Mouse (Mus musculus) spleen, embryonic (tissue): ENCODE results near the gene Dguok.

Source experiments
- CTCF ChIA-PET: fragments of 350-600 bp; sonication (Branson Sonifier 250); formaldehyde crosslinking; loops from one replicate; lab custom pipeline; 2022; lab: Charles Lee

The Dguok gene

DNA sequence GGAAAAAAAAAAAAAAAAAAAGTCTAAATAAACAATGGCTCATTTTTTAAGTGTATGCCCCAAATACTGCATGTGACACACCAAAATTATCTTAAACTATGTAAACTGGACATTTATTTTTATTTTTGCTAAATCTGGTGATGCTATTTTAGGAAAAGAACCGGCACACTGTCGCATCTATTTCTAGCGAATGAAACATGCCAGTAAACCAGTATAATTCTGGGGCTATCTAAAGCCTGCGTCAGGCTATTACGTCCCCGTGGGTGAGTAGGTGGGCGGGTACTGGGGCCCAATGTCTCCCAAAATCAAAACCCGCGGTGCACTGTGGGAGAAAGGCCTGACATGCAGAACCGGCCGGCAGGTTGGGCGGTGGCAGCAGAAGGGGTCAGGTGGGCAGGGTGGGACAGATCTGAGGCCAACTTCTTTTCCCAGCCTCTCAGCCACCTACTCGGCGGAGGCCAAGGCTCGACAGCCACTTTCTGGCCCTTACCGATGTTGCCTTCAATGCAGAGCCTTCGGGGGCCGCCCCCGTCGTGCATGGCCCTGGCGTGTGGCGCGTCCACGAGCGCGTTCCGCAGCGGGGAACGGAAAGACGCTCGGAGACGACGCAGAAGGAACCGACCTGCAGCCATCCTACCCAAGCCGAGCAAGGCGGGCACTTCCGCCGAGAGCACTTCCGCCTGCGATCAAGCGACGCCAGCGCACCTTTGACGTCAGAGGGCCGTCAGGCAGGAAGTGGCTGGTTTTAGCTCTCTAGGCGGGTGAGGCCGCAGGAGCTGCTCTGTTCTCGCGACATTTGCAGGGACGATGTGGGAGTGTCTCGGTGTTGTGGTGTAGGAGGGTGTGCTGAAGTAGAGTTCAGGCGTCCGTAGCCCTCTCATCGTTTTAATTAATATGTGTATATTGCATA, at the start of gene Dguok:
TSS of gene Dguok (minus strand) at position 712 of the 910 bp plus-strand sequence.
- CTCF ChIA-PET, result interaction anchor here (0.6 kb wide), 2 partner anchors 116 to 453 kb away, joined by 3 to 4 read pairs; no protein-coding TSS in a partner anchor

DNA sequence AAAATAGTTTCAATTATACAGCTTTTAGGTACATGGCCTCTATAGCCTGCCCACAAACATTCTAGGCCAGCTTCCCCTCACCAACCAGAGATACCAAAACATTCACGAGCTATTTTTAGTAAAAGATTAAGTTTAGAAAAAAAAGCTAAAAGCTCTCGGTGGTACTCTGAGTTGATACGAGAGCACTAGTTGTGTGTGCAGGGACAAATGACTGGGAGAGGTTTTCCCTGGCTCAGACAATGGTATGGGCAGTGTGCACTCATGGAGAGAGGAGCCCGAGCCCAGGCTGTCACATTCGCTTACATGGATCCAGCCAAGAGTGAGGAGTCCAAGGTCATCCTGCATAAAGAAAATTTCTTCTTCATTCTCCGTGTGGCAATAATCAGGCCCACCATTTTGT, 49.2 kb upstream of the Dguok start:
- CTCF ChIA-PET, result no interaction called here

DNA sequence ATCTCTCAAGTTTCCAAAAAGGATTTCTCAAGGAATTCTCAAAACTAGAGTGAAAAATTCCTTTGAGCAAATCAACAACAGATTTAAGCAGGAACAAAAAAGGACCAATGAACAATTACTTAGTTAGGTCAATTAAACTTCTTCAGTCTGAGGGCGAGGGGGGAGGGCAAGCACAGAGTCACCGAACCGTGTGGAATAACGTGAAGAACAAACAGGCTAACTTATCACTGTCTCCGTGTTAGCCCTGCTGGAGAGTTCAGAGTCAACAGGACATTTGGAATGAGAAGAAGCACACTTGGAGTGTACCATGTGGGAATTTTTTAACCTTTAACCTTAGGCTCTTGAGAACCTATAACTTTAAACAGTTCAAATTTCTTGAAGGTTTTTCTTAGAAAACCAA, 41.6 kb upstream of the Dguok start:
- CTCF ChIA-PET, result no interaction called here

DNA sequence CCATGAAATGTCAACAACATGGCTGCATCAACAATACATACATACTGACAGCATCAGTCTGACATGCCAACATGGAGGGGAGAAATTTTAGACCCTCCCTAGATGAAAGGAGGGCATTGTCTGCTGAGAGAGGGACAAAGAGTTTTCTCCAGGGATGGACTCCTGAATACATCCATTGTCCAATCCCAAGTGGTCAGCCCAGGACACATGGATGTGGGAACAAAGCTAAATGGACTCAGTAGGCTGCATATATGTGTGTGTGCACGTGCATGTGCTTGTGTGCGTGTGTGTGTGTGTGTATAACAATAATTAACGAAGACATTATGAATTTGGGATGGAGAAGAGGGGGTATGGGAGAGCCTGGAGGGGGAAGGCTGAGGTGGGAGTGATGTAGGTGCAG, 39.0 kb upstream of the Dguok start:
- CTCF ChIA-PET, result no interaction called here

DNA sequence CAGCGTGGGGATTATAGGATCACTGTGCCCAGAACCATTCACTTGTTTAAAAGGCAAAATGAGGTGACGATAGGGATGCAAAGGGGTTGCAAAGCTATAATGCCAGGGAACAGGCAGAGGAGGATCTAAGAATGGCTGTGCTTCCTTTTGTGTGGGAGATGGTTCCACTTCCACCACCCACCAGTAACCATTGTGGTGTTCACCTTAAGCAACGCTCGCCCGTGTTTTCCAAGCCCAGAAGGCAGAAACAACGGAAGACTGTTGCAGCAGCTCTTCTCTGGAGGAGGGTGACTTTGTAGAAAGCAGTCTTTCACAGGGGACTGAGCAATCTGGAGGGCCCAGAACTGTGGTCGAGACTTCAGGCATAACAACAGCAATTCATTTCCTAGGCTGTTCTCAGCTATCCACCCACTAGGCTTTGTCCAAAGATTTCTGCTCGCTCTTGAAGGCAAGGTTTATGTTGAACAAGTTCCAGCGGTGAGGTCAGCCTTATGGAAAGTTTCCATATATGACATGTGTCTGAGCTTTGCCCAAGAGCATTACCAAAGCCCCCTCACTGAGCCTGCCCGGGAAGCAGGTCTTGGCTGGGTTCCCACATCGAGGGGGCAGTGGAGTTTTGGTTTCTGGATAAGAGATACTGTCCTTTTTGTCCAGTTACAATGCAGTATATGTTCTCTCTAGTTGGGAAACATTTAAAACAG, 35.1 kb upstream of the Dguok start:
- CTCF ChIA-PET, result no interaction called here

DNA sequence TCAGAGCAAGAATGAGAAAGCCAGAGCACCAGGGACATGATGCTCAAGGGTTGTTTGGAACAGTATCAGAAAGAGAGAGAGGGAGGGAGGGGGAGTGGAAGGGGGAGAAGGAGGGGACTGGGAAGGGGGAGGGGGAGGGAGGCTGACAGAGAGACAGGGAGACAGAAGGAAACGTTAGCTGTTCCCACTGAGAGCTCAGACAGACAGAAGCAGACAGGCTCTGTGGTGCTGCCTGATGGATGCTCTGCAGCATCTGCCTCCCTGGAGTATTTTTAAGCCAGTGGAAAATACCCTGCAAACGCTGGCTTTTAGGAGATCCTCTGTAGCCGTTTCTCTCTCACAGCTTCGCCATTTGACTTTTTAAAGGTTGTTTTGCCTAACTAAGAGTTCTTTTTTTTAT, 33.2 kb upstream of the Dguok start:
- CTCF ChIA-PET, result no interaction called here

DNA sequence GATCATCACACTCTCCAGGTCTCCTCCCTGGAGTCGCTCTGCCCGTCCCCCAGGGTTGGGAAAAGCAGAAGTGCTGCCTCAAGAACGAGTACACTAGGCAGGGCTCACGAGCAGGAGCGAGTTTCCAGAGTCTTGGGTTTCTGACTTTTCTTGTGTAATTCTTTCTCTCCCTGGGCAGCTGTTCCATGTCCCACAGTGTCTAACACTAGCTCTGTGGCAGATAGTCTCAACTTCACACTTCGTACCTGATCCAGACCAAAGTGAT, 30.0 kb upstream of the Dguok start:
- CTCF ChIA-PET, result interaction anchor here (0.8 kb wide), 1 partner anchor 151 kb away, joined by 9 read pairs; no protein-coding TSS in a partner anchor

DNA sequence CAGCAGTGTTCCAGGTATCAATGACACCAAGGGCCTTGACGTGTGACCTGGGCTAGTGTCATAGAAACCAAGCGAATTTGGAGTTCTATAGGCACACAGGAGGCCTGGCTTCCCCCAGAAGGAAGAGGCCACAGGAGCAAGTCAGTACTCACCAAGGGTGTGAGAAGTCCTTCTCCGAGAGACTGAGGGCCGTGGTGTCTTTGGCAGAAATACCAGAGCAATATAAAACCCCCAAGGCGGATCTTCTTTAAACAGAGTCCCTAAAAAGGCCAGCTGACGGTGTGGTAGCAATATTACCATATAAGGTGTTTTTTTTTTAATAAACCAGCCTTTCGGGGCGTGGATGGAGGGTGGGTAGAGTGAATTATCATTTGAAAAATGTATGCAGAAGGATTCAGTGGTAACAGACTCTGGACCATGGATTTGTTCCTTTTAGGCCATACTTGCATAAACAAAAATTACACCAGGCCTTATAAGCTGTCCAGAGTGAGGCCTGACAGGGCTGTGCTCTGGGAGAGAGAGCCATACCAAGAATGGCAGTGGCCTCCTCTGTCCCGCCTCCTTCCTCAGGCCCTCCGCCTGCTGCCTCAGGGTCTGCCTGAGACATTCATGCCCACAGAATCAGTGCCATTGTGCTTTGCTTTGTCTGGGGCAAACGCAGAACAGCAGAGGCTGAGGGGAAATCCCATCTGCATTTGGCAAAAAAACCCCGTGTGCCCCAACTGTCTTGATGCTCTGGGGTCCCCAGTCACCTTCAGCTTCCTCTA, 29.4 kb upstream of the Dguok start, which contains the start of gene Actg2:
TSS of gene Actg2 (minus strand) at position 238 of the 767 bp plus-strand sequence.
- CTCF ChIA-PET, result interaction anchor here (0.8 kb wide), 1 partner anchor 150 kb away, joined by 9 read pairs; no protein-coding TSS in a partner anchor

DNA sequence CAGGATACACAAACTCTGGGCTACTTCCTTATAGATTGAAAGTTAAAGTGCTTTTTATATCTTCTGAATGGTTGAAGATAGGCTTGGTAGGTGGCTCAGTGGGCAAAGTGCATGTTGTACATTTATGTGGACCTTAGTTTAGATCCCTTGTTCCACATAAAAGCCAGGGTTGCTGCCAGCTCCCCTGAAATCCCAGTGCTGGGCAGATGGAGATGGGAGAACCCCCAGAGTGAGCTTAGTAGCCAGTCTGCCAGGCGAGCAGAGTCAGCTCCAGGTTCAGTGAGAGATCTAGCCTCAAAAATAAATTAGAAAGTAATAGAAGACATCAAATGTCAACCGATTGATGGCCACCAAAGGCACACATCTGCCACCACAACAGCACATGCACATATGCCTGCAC, 25.8 kb upstream of the Dguok start:
- CTCF ChIA-PET, result no interaction called here

DNA sequence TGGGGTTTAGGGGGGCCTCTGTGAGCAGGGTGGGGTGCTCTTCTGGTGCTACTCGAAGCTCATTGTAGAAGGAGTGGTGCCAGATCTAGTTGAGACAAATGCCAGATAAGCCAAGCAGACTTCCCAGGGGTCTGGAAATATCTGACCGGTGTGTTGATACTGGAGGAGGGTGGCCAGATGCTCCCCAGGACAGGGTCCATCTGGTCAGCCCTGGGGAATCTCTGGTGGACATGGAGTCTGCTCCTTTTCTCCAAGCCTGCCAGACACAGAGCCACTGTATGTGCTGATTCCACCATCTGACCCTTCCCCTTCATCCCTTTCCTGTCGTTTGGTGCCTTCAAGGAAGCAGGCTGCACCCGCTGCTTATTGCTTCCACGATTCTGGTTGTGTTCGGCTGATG, 16.4 kb upstream of the Dguok start:
- CTCF ChIA-PET, result interaction anchor here (0.6 kb wide), 1 partner anchor 268 kb away, joined by 4 read pairs; no protein-coding TSS in a partner anchor

DNA sequence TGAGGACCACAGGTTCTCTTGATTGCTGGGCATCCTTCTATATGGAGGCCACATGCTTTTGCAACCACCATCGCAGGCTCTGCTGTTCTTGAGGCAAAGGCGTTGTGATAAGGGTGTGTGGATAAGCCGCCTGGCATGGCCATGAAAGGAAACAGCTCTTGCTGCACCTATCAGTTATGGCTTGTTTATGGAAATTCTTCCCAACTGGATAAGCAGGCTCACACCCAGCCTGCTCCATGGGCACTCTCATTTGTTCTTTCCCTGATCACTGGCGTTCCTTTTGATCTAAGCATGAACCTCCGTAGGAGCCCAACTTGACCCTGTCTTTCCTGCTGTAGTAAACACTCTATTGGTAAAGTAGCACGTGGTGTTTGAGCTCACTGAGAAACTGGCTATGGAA, 15.0 kb upstream of the Dguok start:
- CTCF ChIA-PET, result no interaction called here

DNA sequence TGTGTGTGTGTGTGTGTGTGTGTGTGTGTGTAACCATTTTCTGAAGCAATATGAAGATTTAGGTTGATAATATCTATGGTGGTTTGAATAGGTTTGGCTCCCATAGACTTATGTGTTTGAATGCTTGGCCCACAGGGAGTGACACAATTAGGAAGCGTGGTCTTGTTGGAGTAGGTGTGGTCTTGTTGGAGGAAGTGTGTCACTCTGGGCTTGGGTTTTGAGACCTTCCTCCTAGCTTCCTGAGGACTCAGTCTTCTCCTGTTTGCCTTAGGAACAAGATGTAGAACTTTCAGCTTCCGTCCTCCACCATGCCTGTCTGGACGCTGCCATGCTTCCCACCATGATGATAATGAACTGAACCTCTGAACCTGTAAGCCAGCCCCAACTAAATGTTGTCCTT, 11.9 kb upstream of the Dguok start:
- CTCF ChIA-PET, result interaction anchor here (0.6 kb wide), 1 partner anchor 109 kb away, joined by 4 read pairs; no protein-coding TSS in a partner anchor

DNA sequence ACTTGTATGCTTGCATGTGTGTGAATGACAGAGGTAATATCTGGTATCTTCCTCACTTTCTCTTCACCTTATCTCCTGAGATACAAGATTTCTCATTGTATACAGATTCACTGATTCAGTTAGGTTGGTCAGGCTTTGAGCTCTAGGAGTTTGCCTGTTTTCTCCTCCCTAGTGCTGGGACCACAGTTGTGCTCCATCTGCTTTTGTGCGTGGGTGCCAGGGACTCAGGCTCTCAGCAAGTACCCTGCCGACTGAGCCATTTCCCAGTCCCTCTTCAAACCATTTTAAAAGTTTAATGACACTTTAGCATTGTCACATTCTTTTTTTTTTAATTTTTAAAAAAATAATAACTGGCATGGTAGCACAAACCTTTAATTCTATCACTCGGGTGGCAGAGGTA, 8.4 kb upstream of the Dguok start:
- CTCF ChIA-PET, result no interaction called here

DNA sequence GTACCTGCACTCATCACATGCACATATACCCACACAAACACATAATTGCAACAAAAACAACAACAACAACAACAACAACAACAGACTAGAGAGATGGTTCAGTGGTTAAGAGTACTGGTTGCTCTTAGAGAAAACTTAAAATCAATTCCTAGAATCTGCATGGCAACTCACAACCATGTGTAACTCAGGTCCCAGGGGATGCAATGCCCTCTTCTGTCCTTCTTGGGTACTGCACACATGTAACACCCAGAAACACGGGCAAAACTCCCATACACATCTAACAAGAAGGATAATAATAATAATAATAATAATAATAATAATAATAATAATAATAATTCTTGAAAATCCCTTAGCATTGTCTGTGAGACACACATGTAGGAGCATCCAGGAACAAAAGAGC, 5.7 kb upstream of the Dguok start:
- CTCF ChIA-PET, result interaction anchor here (1.0 kb wide), 1 partner anchor 154 kb away, joined by 5 read pairs; no protein-coding TSS in a partner anchor

DNA sequence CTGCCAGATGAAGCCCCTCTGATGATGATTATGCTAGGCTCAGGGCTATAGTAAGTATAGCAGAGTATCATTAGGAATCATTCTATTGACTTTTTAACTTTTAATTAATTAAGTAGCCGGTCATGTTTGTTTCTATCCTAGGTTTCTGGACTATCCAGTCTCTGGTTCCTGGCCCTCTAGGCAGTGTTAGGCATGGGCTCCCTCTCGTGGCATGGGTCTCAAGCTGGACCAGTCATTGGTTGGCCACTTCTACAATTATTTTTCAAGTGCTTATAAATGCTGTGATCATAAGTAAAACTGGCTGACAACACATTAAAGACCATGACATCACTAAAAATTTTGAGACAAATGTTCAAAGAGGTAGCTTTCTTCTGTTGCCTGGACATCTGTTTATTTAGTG, 3.4 kb upstream of the Dguok start:
- CTCF ChIA-PET, result interaction anchor here (1.3 kb wide), 1 partner anchor 153 kb away, joined by 4 read pairs; no protein-coding TSS in a partner anchor

DNA sequence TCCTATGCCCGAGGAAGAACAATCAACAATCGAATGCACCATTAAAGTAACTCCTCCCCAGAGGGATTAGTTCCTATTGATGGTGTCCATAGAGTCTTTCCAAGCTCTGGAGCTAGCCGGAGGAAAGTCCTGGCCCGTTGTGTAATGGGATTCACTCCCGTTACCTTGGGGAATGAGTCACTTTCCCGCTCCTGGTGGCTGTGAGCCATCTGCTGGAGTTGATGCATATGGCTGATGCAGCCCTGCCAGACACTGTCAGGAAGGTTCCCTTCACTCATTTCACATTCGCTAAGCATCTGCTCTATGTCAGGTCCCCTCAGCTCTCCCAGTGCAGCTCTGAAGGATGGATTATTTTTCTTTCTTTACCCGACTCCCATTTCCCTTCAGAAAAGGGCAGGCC, 2.7 kb upstream of the Dguok start:
- CTCF ChIA-PET, result no interaction called here

DNA sequence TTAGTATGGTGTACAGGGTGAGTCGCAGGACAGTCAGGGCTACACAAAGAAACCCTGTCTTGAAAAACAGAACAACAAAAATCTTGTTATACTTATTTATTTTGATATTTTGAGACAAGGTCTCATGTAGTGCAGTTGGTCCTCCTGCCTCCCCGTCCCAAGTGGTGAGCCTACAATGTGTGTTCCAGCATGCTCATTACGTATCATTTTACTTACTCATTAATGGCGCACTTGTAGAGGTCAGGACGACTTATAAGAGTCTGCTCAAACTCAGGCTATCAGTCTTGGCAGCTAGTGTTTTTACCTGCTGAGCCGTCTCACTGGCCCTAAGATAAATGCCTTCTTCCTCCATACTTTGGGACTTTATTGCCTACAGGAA, 388 bp upstream of the Dguok start:
- CTCF ChIA-PET, result interaction anchor here (0.6 kb wide), 1 partner anchor 452 kb away, joined by 3 read pairs; no protein-coding TSS in a partner anchor

DNA sequence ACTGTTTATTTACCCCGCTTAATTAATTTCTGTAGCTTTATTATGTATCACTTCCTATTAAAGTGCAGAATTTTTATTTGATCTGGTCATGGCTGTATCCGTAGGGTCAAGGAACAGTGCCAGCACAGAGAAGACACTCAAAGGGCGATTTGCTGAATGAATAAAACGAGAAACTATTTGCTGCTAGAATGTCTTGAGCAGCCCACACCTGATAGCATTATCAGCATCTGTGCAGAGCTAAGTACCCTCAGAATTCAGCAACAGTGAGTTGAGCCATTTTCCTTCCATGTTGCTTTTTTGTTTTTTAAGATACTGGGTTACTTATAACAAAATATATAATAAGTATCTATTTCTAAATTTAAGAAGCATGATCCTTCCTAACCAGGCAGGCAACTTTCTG, 1.2 kb downstream of the Dguok start:
- CTCF ChIA-PET, result interaction anchor here (0.5 to 0.6 kb wide), 2 partner anchors 82 to 115 kb away, joined by 4 to 10 read pairs; no protein-coding TSS in a partner anchor

DNA sequence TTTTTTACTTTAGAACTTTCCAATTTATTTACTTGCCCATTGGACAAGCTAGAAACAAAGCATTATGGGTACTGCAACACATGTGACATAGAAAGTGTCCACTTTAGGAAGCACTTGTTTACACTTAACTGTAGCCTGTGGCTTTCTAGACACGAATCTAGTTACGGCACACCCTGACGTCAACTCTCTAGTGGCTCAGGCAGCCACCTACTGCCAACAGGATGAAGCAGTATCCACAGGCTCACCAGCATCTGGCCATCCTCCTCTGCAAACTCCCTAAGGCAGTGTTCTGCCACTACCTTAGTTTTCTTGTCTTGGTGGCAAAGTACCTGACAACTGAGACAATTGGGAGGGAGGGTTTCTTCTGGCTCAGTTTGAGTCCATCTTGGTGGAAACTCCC, 3.4 kb downstream of the Dguok start:
- CTCF ChIA-PET, result interaction anchor here (0.6 kb wide), 2 partner anchors 76 to 179 kb away, joined by 3 read pairs; no protein-coding TSS in a partner anchor

DNA sequence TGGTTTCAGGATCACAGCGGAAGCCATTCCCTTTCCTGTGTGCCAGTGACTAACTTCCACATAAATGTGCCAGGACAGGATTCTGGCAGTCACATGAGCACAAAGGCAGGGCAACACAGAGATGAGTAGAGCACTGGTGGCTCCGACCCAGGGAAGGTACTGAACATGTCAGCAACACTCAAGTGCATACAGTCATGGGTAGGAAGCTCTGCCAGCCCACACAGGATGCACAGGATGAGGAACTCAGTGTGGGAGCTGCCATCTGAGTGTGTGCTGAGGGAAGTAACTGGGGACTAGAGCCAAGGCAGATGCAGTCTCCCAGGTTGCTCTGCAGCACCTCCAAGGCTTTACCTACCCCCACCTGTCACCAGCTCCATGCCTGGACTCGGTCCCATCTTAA, 4.1 kb downstream of the Dguok start:
- CTCF ChIA-PET, result no interaction called here

DNA sequence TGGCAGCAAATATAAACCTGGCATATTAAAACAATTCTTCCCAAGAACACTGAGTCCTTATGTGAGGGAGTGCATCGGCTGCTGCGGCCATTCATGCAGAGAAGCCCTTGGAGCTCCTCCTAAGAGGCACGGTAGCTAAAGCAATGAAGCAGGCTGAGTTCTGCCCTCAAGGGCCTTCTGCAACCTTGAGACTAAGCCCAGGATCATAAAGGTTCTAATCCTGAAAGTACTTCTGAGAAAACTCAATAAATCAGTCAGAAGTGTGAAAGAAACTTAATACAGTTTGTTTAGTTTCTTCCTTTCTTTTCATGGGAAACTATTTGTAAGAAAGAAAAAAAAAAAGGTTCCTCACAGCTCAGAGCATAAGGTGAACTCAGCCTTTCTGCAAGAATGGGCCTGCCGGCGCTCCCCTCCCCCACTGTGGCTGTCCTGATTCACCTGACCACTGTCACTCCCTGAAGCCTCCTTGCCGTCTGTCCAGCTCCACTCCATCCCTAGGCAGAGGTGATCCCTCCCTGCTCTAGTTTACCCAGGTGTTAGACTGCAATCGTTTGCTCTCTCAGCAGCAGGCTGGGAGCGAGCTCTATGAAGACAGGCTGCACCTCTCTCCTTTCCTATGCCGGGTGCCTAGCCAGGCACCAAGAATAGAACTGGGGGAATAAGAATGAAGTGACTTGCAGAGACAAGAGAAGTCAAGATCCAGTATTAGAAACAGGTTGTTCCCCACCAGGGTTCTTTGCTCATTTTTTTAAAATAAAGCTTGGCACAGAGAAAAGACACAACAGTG, 5.1 kb downstream of the Dguok start:
- CTCF ChIA-PET, result no interaction called here
